Mouse (Mus musculus) testis, postnatal 14 days (tissue): ENCODE results near the gene Speg.

ENCODE experiments used
- DNase-seq: peaks from one replicate; pipeline ENCODE4 v3.0.0; 2021; ENCODE audit warnings: low spot score

The Speg gene

GRCm38 (mm10) chr1:75442171-75442570 lies 67.1 kb downstream of the Speg start:
- DNase-seq: no peak

- DNase-seq: no peak
Measured at GRCm38 (mm10) chr1:75442811-75443210, 67.7 kb downstream of the Speg start.

- no peak for DNase-seq
Measured at GRCm38 (mm10) chr1:75443247-75444024, 68.3 kb downstream of the Speg start.

- DNase-seq: no peak
Measured at GRCm38 (mm10) chr1:75444208-75444607, 69.1 kb downstream of the Speg start.

GRCm38 (mm10) chr1:75445141-75445701 lies 70.1 kb downstream of the Speg start:
- no peak for DNase-seq

GRCm38 (mm10) chr1:75445751-75446611 lies 70.9 kb downstream of the Speg start:
- peak; percentile 57 for DNase-seq

- no peak for DNase-seq
Measured at GRCm38 (mm10) chr1:75446656-75447055, 71.6 kb downstream of the Speg start.

GRCm38 (mm10) chr1:75447265-75448051 lies 72.4 kb downstream of the Speg start:
- DNase-seq: no peak

- no peak for DNase-seq
Measured at GRCm38 (mm10) chr1:75448052-75448431, 72.9 kb downstream of the Speg start.

GRCm38 (mm10) chr1:75448937-75449336 lies 73.8 kb downstream of the Speg start:
- no peak for DNase-seq

GRCm38 (mm10) chr1:75449377-75450135 lies 74.5 kb downstream of the Speg start:
- DNase-seq: no peak

GRCm38 (mm10) chr1:75450314-75451005 lies 75.4 kb downstream of the Speg start, which contains the start of gene Asic4:
Gene Asic4, plus strand, starts transcription at chr1:75450436.
- no peak for DNase-seq

- DNase-seq: no peak
Measured at GRCm38 (mm10) chr1:75451900-75452299, 76.8 kb downstream of the Speg start.

- no peak for DNase-seq
Measured at GRCm38 (mm10) chr1:75455433-75455832, 80.3 kb downstream of the Speg start.

GRCm38 (mm10) chr1:75455948-75456347 lies 80.9 kb downstream of the Speg start:
- DNase-seq: no peak

- no peak for DNase-seq
Measured at GRCm38 (mm10) chr1:75456746-75457564, 81.9 kb downstream of the Speg start.

GRCm38 (mm10) chr1:75457710-75458024 lies 82.6 kb downstream of the Speg start:
- DNase-seq: no peak

- DNase-seq: no peak
Measured at GRCm38 (mm10) chr1:75458025-75458788, 83.1 kb downstream of the Speg start.
